Mouse (Mus musculus): ENCODE measurements around the gene Mfsd4a.

The Mfsd4a gene

DNA sequence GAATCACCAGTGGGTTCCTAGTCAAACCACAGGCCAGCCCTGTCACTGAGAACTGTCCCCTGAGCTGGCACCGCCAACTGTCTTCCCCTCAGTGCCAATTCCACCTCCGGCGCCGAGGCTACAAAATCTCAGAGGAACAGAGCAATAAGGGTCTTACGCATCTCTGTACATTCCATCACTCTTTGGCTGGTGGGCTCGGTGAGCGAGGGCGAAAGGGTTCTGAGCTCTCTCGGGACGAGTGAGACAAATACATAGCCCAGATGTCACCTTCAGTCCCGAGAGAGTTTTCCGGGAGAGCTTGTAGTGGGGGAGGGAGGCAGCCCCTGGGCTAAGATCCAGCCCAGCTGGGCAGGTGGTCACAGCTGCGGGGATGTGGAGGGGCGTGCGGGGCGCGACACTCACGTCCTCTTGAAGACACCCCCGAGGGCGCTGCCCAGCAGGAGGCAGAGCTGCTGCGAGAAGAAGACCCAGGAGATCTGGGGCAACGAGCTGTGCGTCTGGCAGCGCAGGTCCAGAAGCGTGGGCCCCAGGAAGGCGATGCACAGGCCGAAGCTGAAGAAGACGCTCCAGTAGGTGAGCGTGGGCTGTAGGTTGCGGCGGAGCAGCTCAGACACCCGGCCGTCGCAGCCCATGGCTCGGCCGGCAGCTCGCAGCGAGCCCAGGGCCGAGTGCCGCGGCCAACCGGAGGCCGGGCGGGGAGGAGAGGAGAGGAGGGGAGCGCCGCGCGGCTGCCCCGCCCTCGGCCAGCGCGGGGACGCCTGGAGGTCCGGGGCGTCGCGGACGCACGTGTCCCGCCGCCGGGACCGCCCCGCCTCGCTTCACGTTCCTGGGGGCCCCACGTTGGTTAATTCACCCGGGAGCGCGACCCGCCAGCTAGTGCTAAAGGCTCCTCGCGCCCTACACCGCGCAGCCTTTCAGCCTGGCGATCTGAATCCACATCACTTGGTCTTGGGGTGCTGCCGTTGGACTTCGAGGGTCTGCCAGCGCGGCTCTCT is at the start of gene Mfsd4a:
Mfsd4a (minus strand) TSS at position 802 of the 995 bp plus-strand sequence.
- DNase-seq: peak; percentile 50

- DNase-seq: no peak
These were observed 48.7 kb upstream of the Mfsd4a start for GRCm38 (mm10) chr1:132116606-132117005.

GRCm38 (mm10) chr1:132113098-132113497 is 45.2 kb upstream of the Mfsd4a start:
- no peak for DNase-seq

GRCm38 (mm10) chr1:132112426-132112825 is 44.6 kb upstream of the Mfsd4a start:
- no peak for DNase-seq

- no peak for DNase-seq
These were observed 43.5 kb upstream of the Mfsd4a start for GRCm38 (mm10) chr1:132111411-132111810.

GRCm38 (mm10) chr1:132109368-132109767 is 41.5 kb upstream of the Mfsd4a start:
- DNase-seq: no peak

DNA sequence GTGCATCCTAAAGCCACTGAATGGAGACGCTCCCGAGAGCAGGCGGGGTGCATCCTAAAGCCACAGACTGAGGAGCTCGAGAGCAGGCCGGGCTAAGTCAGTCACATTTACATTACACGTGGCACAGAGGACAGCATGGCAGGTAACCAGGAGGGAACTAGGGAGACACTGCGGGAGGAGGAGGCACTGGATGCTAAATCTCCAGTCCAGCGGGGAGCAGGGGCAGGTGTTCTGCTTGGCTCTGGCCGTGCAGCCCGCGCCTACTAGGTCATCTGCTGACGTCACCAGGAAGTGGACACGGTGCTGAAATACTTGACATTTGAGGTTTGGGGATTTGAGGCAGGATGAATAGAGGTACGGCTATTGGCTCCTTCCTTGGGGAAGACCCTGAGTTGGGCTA is 36.5 kb upstream of the Mfsd4a start:
- no peak for DNase-seq

DNA sequence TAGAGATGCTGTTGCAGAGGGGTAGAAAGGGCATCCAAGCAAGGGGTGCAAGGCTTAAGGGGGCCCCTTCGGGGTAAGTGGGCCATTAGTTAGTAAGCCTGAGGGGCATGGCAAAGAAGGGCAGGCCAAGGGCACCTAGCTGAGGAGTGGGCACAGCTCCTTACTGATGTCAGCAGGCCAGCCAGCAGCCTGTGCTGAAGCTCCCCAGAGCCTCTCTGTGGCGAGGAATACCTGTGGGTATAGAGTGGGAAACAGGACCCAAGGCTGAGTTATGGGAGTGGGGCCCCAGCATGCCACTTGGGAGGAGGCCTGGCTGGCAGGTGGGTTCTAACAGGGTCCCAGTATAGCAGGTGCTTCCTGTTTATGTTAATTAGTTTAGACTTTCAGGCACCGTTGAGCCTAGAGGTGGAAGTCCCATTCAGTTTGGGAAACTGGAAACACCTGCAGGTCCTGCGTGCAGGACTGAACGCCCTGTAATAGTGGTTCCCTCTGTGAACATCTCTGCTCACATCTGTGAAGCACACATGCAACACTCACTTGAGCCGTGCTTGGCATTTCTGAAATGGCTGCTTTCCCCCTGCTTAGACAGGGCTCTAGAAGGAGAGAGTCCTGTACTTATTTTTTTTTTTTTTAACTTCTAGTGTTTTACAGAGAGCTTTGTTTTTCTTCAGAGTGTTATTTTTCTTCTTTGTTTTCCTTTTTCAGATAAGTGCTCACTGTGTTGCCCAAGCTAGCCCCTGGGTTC is 34.3 kb upstream of the Mfsd4a start:
- no peak for DNase-seq

DNA sequence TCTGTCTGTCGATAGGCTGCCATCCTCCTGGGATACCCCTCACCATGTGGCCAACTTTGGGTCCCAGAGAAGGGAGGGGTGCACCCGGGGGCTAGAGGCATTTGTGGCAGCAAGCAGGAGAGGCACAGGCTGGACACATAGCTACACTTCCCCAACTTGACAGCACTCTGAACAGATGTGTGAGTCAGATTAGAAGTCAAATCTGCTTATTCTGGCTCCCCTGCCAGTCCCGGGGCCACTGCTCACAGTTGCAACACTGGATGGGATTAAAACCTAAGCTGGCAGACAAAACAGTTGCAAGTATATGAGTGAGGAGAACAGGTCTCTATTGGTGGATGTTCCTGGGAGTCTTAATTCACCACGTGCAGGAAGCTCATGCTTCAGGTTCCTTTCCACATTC is 31.9 kb upstream of the Mfsd4a start:
- no peak for DNase-seq

- DNase-seq: no peak
These were observed 31.2 kb upstream of the Mfsd4a start for GRCm38 (mm10) chr1:132099016-132099415.

DNA sequence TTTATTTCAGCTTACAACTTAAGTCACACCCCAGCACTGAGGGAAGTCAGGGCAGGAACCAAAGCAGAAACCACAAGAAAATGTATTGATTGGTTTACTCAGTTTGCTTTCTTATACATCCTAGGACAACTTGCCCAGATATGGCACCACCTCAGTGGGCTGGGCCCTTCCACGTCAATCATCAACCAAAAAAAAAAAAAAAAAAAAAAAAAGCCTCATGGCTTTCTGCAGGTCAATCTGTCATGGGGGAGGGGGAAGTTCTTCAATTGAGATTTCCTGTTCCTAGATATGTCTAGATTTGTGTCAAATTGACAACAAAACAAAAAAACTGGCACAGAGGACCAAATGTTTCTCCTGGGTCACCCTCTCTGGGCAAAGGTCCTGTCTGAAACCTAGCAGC is 30.2 kb upstream of the Mfsd4a start:
- DNase-seq: no peak

- DNase-seq: no peak
These were observed 27.6 kb upstream of the Mfsd4a start for GRCm38 (mm10) chr1:132095356-132096004.

GRCm38 (mm10) chr1:132093269-132093668 is 25.4 kb upstream of the Mfsd4a start:
- no peak for DNase-seq

DNA sequence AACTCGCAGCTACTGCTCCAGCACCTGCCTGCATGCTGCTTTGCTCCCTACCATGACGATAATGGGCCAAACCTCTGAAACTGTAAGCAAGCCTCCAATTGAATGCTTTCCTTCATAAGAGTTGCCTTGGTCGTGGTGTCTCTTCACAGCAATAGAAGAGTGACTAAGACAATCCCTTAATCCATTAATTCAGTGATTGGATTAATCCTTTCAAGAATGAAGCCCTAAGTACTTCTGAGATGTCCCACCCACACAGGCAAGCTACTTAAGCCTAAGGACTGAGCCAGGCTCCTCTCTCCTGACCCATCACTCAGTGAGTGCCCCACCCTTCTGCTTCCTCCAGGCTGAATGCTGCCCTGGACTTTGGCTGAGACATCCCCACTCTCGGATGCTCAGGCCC is 22.4 kb upstream of the Mfsd4a start:
- no peak for DNase-seq

DNA sequence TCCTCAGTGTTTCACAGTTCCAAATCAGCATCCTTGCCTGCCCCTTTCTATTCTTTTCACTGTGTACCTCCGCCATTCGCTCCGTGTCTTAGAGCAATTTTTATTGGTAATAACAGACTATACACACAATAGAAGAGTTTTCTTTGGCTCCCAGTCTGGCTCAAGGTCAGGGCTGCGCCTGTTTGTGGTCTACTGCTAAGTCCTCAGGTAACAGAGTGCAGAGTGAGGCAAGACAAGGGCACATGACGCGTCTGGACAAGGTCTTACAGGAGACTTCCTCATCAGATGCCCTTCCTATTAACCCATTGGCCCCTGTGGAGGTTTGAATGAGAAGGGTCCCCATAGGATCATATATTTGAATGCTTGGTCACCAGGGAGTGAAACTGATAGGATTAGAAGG is 21.9 kb upstream of the Mfsd4a start:
- DNase-seq: no peak

GRCm38 (mm10) chr1:132088181-132088671 is 20.4 kb upstream of the Mfsd4a start:
- DNase-seq: no peak

DNA sequence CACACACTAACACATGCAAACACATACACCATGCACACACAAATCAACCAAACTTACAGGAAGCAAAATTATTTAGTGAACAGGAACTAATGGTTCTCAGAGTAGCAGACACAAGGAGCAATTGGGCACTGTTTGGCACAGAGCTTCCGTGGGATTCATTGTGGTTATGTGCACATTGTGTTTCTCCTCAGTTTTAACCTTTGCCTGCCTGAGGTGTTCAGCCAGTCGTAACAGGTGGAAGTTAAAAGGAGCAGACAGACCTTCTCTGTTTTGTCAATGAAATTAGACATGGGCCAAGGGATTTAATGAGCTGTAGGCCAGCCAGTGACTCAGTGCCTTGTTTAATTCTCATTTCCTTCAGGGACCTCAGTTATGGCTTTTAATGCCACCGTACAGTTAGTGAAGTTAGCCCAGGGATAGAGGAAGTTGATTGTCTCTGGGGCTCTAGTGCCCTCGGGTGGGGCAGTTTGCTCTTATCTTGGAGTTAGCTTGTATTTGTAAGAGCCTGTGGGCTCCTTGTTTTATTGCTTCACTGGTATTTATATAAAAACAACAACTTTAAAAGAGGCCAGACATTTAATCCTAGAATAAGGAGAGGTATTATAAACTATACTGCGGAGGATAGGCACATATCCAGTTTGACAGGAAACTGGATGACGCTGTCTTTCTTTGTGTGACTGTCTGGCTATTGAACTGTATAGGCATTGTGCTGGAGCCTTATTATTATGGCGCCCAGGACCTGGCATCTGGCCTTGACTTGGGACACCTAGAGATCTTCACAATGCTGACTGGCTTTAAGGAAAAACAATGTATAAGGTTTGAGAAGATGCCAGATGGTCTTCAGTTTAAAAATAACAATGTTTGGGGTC is 17.6 kb upstream of the Mfsd4a start:
- DNase-seq: no peak

DNA sequence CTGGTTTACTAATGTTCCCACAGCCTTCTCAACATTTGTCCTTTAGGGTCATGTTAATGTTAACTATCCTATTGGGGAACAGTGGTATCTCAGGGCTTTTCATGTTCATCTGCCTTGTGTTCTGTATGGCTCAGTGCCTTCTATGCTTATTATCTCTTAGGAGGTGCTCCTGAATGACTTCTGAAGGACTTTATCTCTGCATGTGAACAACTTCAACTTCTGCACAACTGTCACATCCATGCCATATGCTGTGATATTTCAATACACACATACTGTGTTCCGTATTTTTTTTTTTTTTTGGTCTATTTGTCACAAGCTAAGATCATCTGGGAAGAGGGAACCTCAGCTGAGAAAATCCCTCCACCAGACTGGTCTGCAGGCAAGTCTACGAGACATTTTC is 10.6 kb upstream of the Mfsd4a start:
- DNase-seq: no peak

- DNase-seq: peak; percentile 90
These were observed 7.7 kb upstream of the Mfsd4a start for GRCm38 (mm10) chr1:132075576-132075975.

DNA sequence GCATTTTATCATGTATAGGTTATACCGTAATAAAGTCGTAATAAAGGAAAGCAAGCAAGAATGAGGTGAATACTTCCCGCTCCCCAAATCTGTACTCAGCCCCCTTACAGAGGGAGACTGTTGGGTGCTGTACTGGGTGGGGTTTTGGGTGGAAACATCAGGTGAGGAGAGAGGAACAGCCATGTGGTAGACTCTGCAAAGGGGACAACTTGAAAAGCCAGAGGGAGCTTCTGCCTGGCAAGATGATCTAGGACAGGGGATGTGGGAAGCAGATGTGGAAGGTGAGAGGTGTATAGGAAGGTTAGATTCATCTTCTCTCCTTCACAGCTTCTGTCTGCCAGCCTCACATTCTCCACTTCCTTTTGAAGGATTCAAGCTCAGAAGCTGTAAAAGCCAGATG is 2.8 kb upstream of the Mfsd4a start:
- DNase-seq: no peak

GRCm38 (mm10) chr1:132069436-132069835 is 1.6 kb upstream of the Mfsd4a start:
- no peak for DNase-seq

GRCm38 (mm10) chr1:132065475-132066172 is 2.2 kb downstream of the Mfsd4a start:
- DNase-seq: no peak
